Mouse (Mus musculus): ENCODE measurements at regions not wholly inside any gene's neighbourhood (a gene's known extent, or its start where the extent isn't known, plus 50 kb on each side); places are given as distances from the start of the nearest gene placed in this dataset.

- DNase-seq (ENCODE audit: extremely low read depth) = no peak
- Histone ChIP-seq H3K27ac (ENCODE audit: insufficient read depth, low read depth) (no peak overlapping the region), H3K9ac (ENCODE audit: insufficient read depth, low read depth) (no peak overlapping the region), H3K4me1 (ENCODE audit: control insufficient read depth in 1 of 2, insufficient read depth in 2 of 2) (no peaks in the 10 kb centered on the region), H3K4me2 (ENCODE audit: insufficient read depth, low read depth, poor library complexity, severe bottlenecking) (no peak overlapping the region), H3K79me2 (replicated peaks; ENCODE audit: control insufficient read depth, extremely low read depth, insufficient read depth, poor library complexity, severe bottlenecking) (no peaks in the 10 kb centered on the region), H3K36me3 (replicated peaks in 1 of 2; ENCODE audit: control insufficient read depth in 1 of 2, insufficient read depth in 1 of 2, low read length in 1 of 2) (no peaks in the 10 kb centered on the region), H3K27me3 (replicated peaks) (no peaks in the 10 kb centered on the region), H3K9me3 (replicated peaks; ENCODE audit: low read length) (no peaks in the 10 kb centered on the region), H3K4me3 (replicated peaks in 1 of 3; ENCODE audit: low read depth in 2 of 3, low read length in 2 of 3, poor library complexity in 1 of 3) (no peak overlapping the region)
- dilution Hi-C loops (cut with MboI; ENCODE audit: extremely low pct_ligation_motif_present, extremely low pct_unique_long_range_greater_than_20kb, low sequenced_read_pairs) = no loop called here
- TF ChIP-seq MAX (IDR thresholded peaks at IDR 0.05; ENCODE audit: low read length) = no peak
- no peak for TF ChIP-seq E2F4 (IDR thresholded peaks at IDR 0.05; ENCODE audit: insufficient replicate concordance, low read depth, low read length)
- no peak for TF ChIP-seq NELFE (IDR thresholded peaks at IDR 0.05; ENCODE audit: low read depth, low read length)
- no peak for TF ChIP-seq IRF4 (IDR thresholded peaks at IDR 0.05; ENCODE audit: low read depth, low read length)
- no peak for TF ChIP-seq KAT2A (IDR thresholded peaks at IDR 0.05; ENCODE audit: insufficient replicate concordance, low read length)
- TF ChIP-seq MYC (IDR thresholded peaks at IDR 0.05; ENCODE audit: low read depth, low read length) = no peak
- TF ChIP-seq EP300 (IDR thresholded peaks at IDR 0.05; ENCODE audit: low read length) = no peak
- TF ChIP-seq CTCF (conservative IDR thresholded peaks at IDR 0.05 in 1 of 2, IDR thresholded peaks at IDR 0.05 in 1 of 2; ENCODE audit: low read depth in 2 of 2, low read length in 2 of 2) = no peak
- no peak for TF ChIP-seq HCFC1 (IDR thresholded peaks at IDR 0.05; ENCODE audit: low read depth, low read length)
- no peak for TF ChIP-seq POLR2A (IDR thresholded peaks at IDR 0.05; ENCODE audit: low read depth, low read length)
- in situ Hi-C loops (cut with MboI; ENCODE audit: low pct_ligation_motif_present, low pct_unique_long_range_greater_than_20kb, low sequenced_read_pairs) = no loop called here
Observed at GRCm38 (mm10) chr15:61753802-61754201, 831.0 kb upstream of the A1bg start.

DNA sequence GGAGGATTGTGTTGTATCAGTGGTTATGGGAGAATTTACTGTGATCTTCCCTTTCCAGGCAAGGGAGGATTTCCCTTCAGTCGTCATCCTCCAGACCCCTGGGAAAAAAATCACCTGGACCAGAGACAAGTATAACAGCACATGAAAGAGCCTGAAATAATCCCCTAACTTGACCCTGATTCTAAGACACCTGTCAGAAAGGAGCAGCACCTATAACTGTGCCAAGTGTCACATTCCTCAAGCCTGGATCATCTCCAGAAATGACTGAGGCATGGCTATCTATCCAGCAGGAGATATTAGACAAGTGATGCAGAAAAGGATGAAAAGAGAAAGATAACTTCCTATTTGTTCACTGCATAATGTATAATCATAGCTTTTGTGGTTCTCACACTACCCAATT is 800.9 kb upstream of the A1bg start:
- H3K4me3 ChIP-seq (replicated peaks in 1 of 3; ENCODE audit: low read depth in 2 of 3, low read length in 2 of 3, poor library complexity in 1 of 3) = no peak overlapping the region
- H3K79me2 ChIP-seq (replicated peaks; ENCODE audit: control insufficient read depth, extremely low read depth, insufficient read depth, poor library complexity, severe bottlenecking) = no peaks in the 10 kb centered on the region
- no peaks in the 10 kb centered on the region for H3K4me1 ChIP-seq (ENCODE audit: control insufficient read depth in 1 of 2, insufficient read depth in 2 of 2)
- dilution Hi-C loops (cut with MboI; ENCODE audit: extremely low pct_ligation_motif_present, extremely low pct_unique_long_range_greater_than_20kb, low sequenced_read_pairs) = no loop called here
- in situ Hi-C loops (cut with MboI; ENCODE audit: low pct_ligation_motif_present, low pct_unique_long_range_greater_than_20kb, low sequenced_read_pairs) = no loop called here
- no peak overlapping the region for H3K27ac ChIP-seq (ENCODE audit: insufficient read depth, low read depth)
- no peak for DNase-seq (ENCODE audit: extremely low read depth)
- no peaks in the 10 kb centered on the region for H3K36me3 ChIP-seq (replicated peaks in 1 of 2; ENCODE audit: control insufficient read depth in 1 of 2, insufficient read depth in 1 of 2, low read length in 1 of 2)
- no peaks in the 10 kb centered on the region for H3K9me3 ChIP-seq (replicated peaks; ENCODE audit: low read length)
- H3K4me2 ChIP-seq (ENCODE audit: insufficient read depth, low read depth, poor library complexity, severe bottlenecking) = no peak overlapping the region
- H3K27me3 ChIP-seq (replicated peaks) = no peaks in the 10 kb centered on the region
- TF ChIP-seq JUND (conservative IDR thresholded peaks at IDR 0.05; ENCODE audit: low read depth, low read length) (no peak), CTCF (conservative IDR thresholded peaks at IDR 0.05 in 1 of 2, IDR thresholded peaks at IDR 0.05 in 1 of 2; ENCODE audit: low read depth in 2 of 2, low read length in 2 of 2) (no peak), TCF12 (IDR thresholded peaks at IDR 0.05; ENCODE audit: low read depth, low read length) (no peak), MAFK (IDR thresholded peaks at IDR 0.05; ENCODE audit: insufficient replicate concordance, low read length) (no peak), ZNF384 (IDR thresholded peaks at IDR 0.05; ENCODE audit: low read depth, low read length) (no peak), ZC3H11A (IDR thresholded peaks at IDR 0.05; ENCODE audit: low read depth, low read length) (no peak), USF2 (conservative IDR thresholded peaks at IDR 0.05; ENCODE audit: low read depth, low read length) (no peak), NELFE (IDR thresholded peaks at IDR 0.05; ENCODE audit: low read depth, low read length) (no peak), BHLHE40 (IDR thresholded peaks at IDR 0.05; ENCODE audit: low read depth, low read length) (no peak), E2F4 (IDR thresholded peaks at IDR 0.05; ENCODE audit: insufficient replicate concordance, low read depth, low read length) (no peak), ZMIZ1 (IDR thresholded peaks at IDR 0.05; ENCODE audit: low read depth, low read length) (no peak)
- H3K9ac ChIP-seq (ENCODE audit: insufficient read depth, low read depth) = no peak overlapping the region

Measured in CH12.LX (cell line).